Mouse (Mus musculus): ENCODE results near the gene Gm49337. TPM values are rescaled to one million over a fixed set of nuclear protein-coding genes. Genes with fewer than 3 reads are reported as not detected.

The Gm49337 gene
- polyA plus RNA-seq, 1 experiment from 2014 or later = not detected

DNA sequence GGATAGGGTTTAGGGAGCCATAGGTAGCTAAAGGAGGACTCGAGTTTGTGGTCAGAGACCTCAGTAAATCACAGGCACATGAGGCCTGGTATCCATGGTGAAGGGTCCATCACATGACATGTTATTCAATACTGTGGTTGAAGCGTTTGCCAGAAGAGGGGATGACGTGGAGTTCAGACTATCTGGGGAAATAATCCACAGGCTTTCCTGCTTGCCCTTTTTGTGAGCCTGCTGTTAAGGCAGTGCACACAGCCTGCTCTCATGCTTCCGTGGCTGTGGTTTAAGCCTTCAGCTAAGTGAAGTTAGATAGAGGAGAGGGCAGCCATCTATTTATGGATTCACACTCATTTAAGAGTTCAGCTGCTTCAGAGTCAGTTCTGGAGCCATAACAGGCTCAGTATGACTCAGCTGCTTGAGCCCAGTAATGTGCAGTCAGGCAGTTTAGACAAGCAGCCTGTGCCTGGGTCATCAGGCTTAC is 127.7 kb downstream of the Gm49337 start:
- Histone ChIP-seq H3K4me2 (ENCODE audit: low read length) (no peak overlapping the region), H3K4me1 (replicated peaks; ENCODE audit: control insufficient read depth, insufficient read depth, low read length) (no peaks in the 10 kb centered on the region), H3K9me3 (ENCODE audit: control insufficient read depth, low read length) (no peaks in the 10 kb centered on the region), H3K9ac (ENCODE audit: low read length) (no peak overlapping the region), H3K27ac (ENCODE audit: low read depth) (no peak overlapping the region), H3K27me3 (replicated peaks; ENCODE audit: control insufficient read depth, insufficient read depth, low read length) (no peaks in the 10 kb centered on the region), H3K36me3 (ENCODE audit: control insufficient read depth, insufficient read depth, low read length) (peaks cover 27% of the 10 kb centered on the region; the same call in 1 of the 2 replicates), H3K4me3 (ENCODE audit: low read depth, low read length) (no peak overlapping the region)
- no peak for ATAC-seq (replicated peaks; ENCODE audit: low FRiP score, low TSS enrichment, low read depth)
- 59% methylated on average over 4 of the region's 4 CpGs for WGBS
- DNase-seq (ENCODE audit: low spot score) = no peak

- H3K36me3 ChIP-seq (ENCODE audit: control insufficient read depth, insufficient read depth, low read length) = peaks cover 54% of the 10 kb centered on the region
- no peak overlapping the region for H3K9ac ChIP-seq (ENCODE audit: low read length)
- no peak for ATAC-seq (replicated peaks; ENCODE audit: low FRiP score, low TSS enrichment, low read depth)
- H3K4me2 ChIP-seq (ENCODE audit: low read length) = no peak overlapping the region
- no peaks in the 10 kb centered on the region for H3K4me1 ChIP-seq (replicated peaks; ENCODE audit: control insufficient read depth, insufficient read depth, low read length)
- no peak overlapping the region for H3K4me3 ChIP-seq (ENCODE audit: low read depth, low read length)
- H3K9me3 ChIP-seq (ENCODE audit: control insufficient read depth, low read length) = no peaks in the 10 kb centered on the region
- H3K27me3 ChIP-seq (replicated peaks; ENCODE audit: control insufficient read depth, insufficient read depth, low read length) = no peaks in the 10 kb centered on the region
- no peak overlapping the region for H3K27ac ChIP-seq (ENCODE audit: low read depth)
- WGBS = 0% methylated on average over 1 of the region's 1 CpGs
- no peak for DNase-seq (ENCODE audit: low spot score)
These were observed 131.4 kb downstream of the Gm49337 start for GRCm38 (mm10) chr4:116304551-116304950.

DNA sequence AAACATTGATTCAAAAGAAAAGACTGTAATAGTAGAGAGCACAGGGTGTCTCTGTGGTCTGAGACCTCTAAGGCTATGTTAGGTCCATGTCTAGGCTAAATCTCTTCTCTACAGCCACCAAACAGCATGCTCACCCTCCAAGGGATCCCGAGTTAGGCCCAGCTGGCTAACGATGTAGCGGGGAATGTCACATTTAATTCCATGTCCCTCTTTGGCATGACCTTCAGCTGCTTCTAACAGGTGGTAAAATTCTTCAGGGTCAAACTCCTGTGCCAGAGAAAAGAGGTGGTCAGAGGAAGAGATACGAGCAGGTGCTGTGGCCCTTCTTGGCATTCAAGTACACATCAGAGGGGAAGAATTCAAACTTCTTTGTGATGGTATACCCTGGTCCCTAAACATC is 144.4 kb downstream of the Gm49337 start:
- no peaks in the 10 kb centered on the region for H3K27me3 ChIP-seq (replicated peaks; ENCODE audit: control insufficient read depth, insufficient read depth, low read length)
- H3K4me3 ChIP-seq (ENCODE audit: low read depth, low read length) = no peak overlapping the region
- no peak overlapping the region for H3K27ac ChIP-seq (ENCODE audit: low read depth)
- ATAC-seq (replicated peaks; ENCODE audit: low FRiP score, low TSS enrichment, low read depth) = no peak
- H3K4me2 ChIP-seq (ENCODE audit: low read length) = no peak overlapping the region
- no peak overlapping the region for H3K9ac ChIP-seq (ENCODE audit: low read length)
- peaks cover 75% of the 10 kb centered on the region for H3K36me3 ChIP-seq (ENCODE audit: control insufficient read depth, insufficient read depth, low read length)
- H3K9me3 ChIP-seq (ENCODE audit: control insufficient read depth, low read length) = no peaks in the 10 kb centered on the region
- DNase-seq (ENCODE audit: low spot score) = peak; percentile 20
- H3K4me1 ChIP-seq (replicated peaks; ENCODE audit: control insufficient read depth, insufficient read depth, low read length) = no peaks in the 10 kb centered on the region
- 92% methylated on average over 4 of the region's 4 CpGs for WGBS

DNA sequence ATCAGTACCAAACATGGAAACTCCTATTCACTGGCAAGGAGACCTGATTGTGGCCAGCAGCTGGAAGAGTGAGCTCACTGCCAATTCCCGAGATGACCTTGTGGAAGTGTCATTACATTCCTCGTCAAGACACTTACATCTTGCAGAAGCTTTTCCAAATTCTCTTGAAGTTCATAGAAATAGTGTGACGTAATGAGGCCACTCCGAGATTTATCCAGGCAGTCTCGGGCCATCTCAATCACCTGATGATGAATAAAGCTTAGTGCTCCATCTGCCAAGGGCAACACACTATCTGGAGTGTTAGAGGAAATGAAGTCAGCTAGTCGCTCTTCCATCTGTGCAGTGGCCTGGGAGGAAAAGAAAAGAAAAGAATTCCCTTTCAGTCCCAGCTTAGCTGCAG is 148.9 kb downstream of the Gm49337 start:
- ATAC-seq (replicated peaks; ENCODE audit: low FRiP score, low TSS enrichment, low read depth) = no peak
- H3K4me2 ChIP-seq (ENCODE audit: low read length) = no peak overlapping the region
- WGBS = 94% methylated on average over 6 of the region's 6 CpGs
- no peak overlapping the region for H3K9ac ChIP-seq (ENCODE audit: low read length)
- no peak for DNase-seq (ENCODE audit: low spot score)
- H3K27me3 ChIP-seq (replicated peaks; ENCODE audit: control insufficient read depth, insufficient read depth, low read length) = no peaks in the 10 kb centered on the region
- H3K36me3 ChIP-seq (ENCODE audit: control insufficient read depth, insufficient read depth, low read length) = peaks cover 71% of the 10 kb centered on the region
- no peak overlapping the region for H3K27ac ChIP-seq (ENCODE audit: low read depth)
- no peak overlapping the region for H3K4me3 ChIP-seq (ENCODE audit: low read depth, low read length)
- no peaks in the 10 kb centered on the region for H3K4me1 ChIP-seq (replicated peaks; ENCODE audit: control insufficient read depth, insufficient read depth, low read length)
- no peaks in the 10 kb centered on the region for H3K9me3 ChIP-seq (ENCODE audit: control insufficient read depth, low read length)

- H3K4me2 ChIP-seq (ENCODE audit: low read length) = no peak overlapping the region
- H3K27ac ChIP-seq (ENCODE audit: low read depth) = no peak overlapping the region
- H3K36me3 ChIP-seq (ENCODE audit: control insufficient read depth, insufficient read depth, low read length) = peaks cover 35% of the 10 kb centered on the region
- H3K9me3 ChIP-seq (ENCODE audit: control insufficient read depth, low read length) = no peaks in the 10 kb centered on the region
- DNase-seq (ENCODE audit: low spot score) (no peak), ATAC-seq (replicated peaks; ENCODE audit: low FRiP score, low TSS enrichment, low read depth) (no peak)
- 100% methylated on average over 3 of the region's 3 CpGs for WGBS
- no peaks in the 10 kb centered on the region for H3K27me3 ChIP-seq (replicated peaks; ENCODE audit: control insufficient read depth, insufficient read depth, low read length)
- no peak overlapping the region for H3K4me3 ChIP-seq (ENCODE audit: low read depth, low read length)
- no peaks in the 10 kb centered on the region for H3K4me1 ChIP-seq (replicated peaks; ENCODE audit: control insufficient read depth, insufficient read depth, low read length)
- H3K9ac ChIP-seq (ENCODE audit: low read length) = no peak overlapping the region
These were observed 156.1 kb downstream of the Gm49337 start for GRCm38 (mm10) chr4:116329256-116329655.

DNA sequence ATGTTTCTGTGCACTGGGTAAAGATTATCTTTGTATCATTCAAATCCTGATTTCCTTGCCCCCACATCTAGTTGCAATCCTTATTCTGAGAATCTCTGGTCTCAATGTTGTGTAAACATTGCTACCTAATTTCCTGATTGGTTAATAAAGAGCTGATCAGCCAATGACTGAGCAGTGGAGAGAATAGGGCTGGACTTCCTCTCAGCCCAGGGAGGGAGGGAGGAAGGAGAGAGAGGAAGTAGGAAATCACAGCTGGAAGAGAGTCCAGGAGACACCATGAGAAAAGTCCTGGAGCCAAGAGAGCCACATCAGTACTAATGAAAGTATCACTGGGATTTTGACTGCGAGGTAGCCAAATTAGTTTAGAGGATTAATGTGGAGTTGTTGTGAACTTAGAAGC is 163.1 kb downstream of the Gm49337 start:
- Histone ChIP-seq H3K4me2 (ENCODE audit: low read length) (no peak overlapping the region), H3K4me3 (ENCODE audit: low read depth, low read length) (no peak overlapping the region), H3K27ac (ENCODE audit: low read depth) (no peak overlapping the region), H3K36me3 (ENCODE audit: control insufficient read depth, insufficient read depth, low read length) (no peaks in the 10 kb centered on the region), H3K27me3 (replicated peaks; ENCODE audit: control insufficient read depth, insufficient read depth, low read length) (no peaks in the 10 kb centered on the region), H3K9ac (ENCODE audit: low read length) (no peak overlapping the region), H3K4me1 (replicated peaks; ENCODE audit: control insufficient read depth, insufficient read depth, low read length) (no peaks in the 10 kb centered on the region), H3K9me3 (ENCODE audit: control insufficient read depth, low read length) (no peaks in the 10 kb centered on the region)
- DNase-seq (ENCODE audit: low spot score) (no peak), ATAC-seq (replicated peaks; ENCODE audit: low FRiP score, low TSS enrichment, low read depth) (no peak)
- WGBS = 83% methylated on average over 1 of the region's 1 CpGs

GRCm38 (mm10) chr4:116342119-116342518 is 168.9 kb downstream of the Gm49337 start:
- H3K36me3 ChIP-seq (ENCODE audit: control insufficient read depth, insufficient read depth, low read length) = no peaks in the 10 kb centered on the region
- H3K27ac ChIP-seq (ENCODE audit: low read depth) = no peak overlapping the region
- H3K9me3 ChIP-seq (ENCODE audit: control insufficient read depth, low read length) = no peaks in the 10 kb centered on the region
- ATAC-seq (replicated peaks; ENCODE audit: low FRiP score, low TSS enrichment, low read depth) (no peak), DNase-seq (ENCODE audit: low spot score) (no peak)
- H3K9ac ChIP-seq (ENCODE audit: low read length) = no peak overlapping the region
- H3K4me1 ChIP-seq (replicated peaks; ENCODE audit: control insufficient read depth, insufficient read depth, low read length) = no peaks in the 10 kb centered on the region
- no peak overlapping the region for H3K4me2 ChIP-seq (ENCODE audit: low read length)
- H3K27me3 ChIP-seq (replicated peaks; ENCODE audit: control insufficient read depth, insufficient read depth, low read length) = no peaks in the 10 kb centered on the region
- H3K4me3 ChIP-seq (ENCODE audit: low read depth, low read length) = no peak overlapping the region

Other genes starting within 250 kb of the Gm49337 start
- gene Dmbx1, start 233.5 kb upstream of the Gm49337 start, polyA plus RNA-seq (2014; fragmentation: Nextera tagmentation; extraction: Ambion mirVana) = 0.07 TPM in 1 of 2 replicates, not detected in the other
- 13.5 and 19.2 TPM in 2 replicates for gene Faah, start 155.5 kb upstream of the Gm49337 start, polyA plus RNA-seq (2014; fragmentation: Nextera tagmentation; extraction: Ambion mirVana)
- 21.6 and 22.4 TPM in 2 replicates for gene Nsun4, start 119.5 kb upstream of the Gm49337 start, polyA plus RNA-seq (2014; fragmentation: Nextera tagmentation; extraction: Ambion mirVana)
- 595 and 617 TPM in 2 replicates for gene Uqcrh, start 98.3 kb upstream of the Gm49337 start, polyA plus RNA-seq (2014; fragmentation: Nextera tagmentation; extraction: Ambion mirVana)
- gene Lrrc41, start 98.1 kb upstream of the Gm49337 start, polyA plus RNA-seq (2014; fragmentation: Nextera tagmentation; extraction: Ambion mirVana) = 73.4 and 78.9 TPM in 2 replicates
- 33.0 and 36.5 TPM in 2 replicates for gene Rad54l, start 49.7 kb upstream of the Gm49337 start, polyA plus RNA-seq (2014; fragmentation: Nextera tagmentation; extraction: Ambion mirVana)
- gene Pomgnt1, start 49.5 kb upstream of the Gm49337 start, polyA plus RNA-seq (2014; fragmentation: Nextera tagmentation; extraction: Ambion mirVana) = 53.7 and 57.4 TPM in 2 replicates
- gene Lurap1, start 22.0 kb upstream of the Gm49337 start, polyA plus RNA-seq (2014; fragmentation: Nextera tagmentation; extraction: Ambion mirVana) = 1.9 and 2.5 TPM in 2 replicates
- gene Tspan1, start 5.8 kb upstream of the Gm49337 start, polyA plus RNA-seq (2014; fragmentation: Nextera tagmentation; extraction: Ambion mirVana) = 26.5 and 33.5 TPM in 2 replicates
- gene 1700042G07Rik, start within 50 bp of the Gm49337 start, polyA plus RNA-seq (2014; fragmentation: Nextera tagmentation; extraction: Ambion mirVana) = not detected in 2 replicates
- 13.9 and 14.3 TPM in 2 replicates for gene Pik3r3, start 48.2 kb downstream of the Gm49337 start, polyA plus RNA-seq (2014; fragmentation: Nextera tagmentation; extraction: Ambion mirVana)

Data from intestine, embryonic 14.5 days (tissue).